Mouse (Mus musculus): ENCODE results near the gene Mpdz. TPM values are rescaled to one million over a fixed set of nuclear protein-coding genes. Genes with fewer than 3 reads are reported as not detected.

The Mpdz gene
- 0.06 TPM in 1 of 2 replicates, not detected in the other for polyA plus RNA-seq (2012; ENCODE audit: low replicate concordance)

DNA sequence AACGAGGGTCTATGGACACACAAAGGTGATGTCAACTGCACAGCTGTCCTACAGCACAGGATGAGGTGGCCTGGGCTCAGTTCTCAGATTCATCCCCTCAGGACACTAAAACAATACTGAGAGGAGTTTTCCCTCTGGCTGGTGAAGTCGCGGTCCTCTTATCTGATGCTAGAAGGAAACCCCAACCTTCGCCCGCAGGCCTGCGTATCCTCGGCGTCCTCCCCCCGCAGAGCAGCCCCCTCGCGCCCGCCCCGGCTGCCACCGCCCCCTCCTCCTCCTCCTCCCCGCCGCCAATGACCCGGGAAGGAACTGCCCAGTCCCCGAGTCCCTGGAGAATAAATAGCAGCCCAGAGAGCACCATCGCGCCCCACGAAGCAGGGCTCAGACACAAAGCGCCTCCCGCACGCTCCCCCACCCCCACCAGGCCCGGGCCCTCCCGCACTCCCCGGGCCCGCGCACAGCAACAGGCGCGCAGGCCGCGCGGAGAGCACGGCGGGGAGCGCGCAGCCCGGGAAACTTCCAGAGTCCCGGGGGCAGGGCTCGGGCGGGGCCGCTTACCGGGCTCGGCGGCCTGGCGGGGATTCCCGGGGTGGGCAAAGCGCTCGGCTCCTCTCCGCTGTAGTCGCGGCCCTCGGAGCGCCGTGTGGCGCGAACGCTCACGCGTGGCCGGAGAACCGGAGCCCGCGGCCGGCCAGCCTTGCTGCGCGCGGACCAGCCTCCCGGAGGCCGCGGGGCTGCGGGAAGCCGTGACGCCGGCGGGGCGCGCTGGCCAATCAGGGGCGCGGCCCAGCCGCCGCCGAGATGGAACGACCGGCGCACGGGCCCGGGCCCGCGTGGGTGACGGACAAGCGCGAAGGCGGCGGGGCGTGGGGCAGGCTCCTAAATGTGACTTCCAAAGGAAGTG lies at the start of gene Mpdz:
Gene Mpdz (minus strand): TSS at position 738 of the 904 bp plus-strand sequence.

Data from leukemia stem cell, adult 10-12 weeks (primary cell).